Mouse (Mus musculus): Measurements from ENCODE around the gene Kifc5b. TPM values are rescaled to one million over a fixed set of nuclear protein-coding genes. Genes with fewer than 3 reads are reported as not detected.
"Not testable (repeated sequence)": the region's sequence is repeated elsewhere in the genome, so short reads cannot be mapped to it uniquely, and the experiment has no call there.

Gene Kifc5b
- polyA plus RNA-seq, 1 experiment from 2014 or later, result 2.6 TPM

DNA sequence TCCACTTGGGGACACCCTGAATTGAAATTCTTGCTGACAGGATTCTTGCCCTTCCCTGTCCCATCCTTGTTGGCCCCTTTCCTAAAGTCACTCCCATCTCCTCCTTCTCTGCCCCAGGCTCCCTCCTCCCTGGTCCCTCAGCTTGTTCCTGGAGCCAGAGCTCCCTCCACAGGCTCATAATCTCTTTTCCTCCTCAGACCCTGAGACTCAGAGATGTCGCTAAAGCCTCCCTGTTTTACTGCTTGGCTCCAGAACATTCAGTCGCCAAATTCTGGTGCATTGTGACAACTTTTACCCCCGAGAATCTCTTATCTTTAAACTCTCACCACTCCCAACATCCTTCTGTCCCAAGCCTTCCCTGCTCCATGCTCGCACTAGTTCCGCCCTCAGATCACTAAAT lies 12.6 kb upstream of the Kifc5b start:
- WGBS, result 66% methylated on average over 5 of the region's 5 CpGs
- Histone ChIP-seq H3K36me3 (ENCODE audit: control insufficient read depth, insufficient read depth, low read length) (no peaks in the 10 kb centered on the region), H3K27me3 (replicated peaks; ENCODE audit: control insufficient read depth, insufficient read depth, low read length) (no peaks in the 10 kb centered on the region), H3K9ac (ENCODE audit: low read depth, low read length) (no peak overlapping the region), H3K4me3 (ENCODE audit: low read length) (no peak overlapping the region), H3K4me1 (ENCODE audit: control insufficient read depth, insufficient read depth, low read depth, low read length) (no peaks in the 10 kb centered on the region), H3K27ac (ENCODE audit: low read depth, low read length) (no peak overlapping the region), H3K4me2 (ENCODE audit: low read length) (no peak overlapping the region), H3K9me3 (ENCODE audit: control insufficient read depth, low read length) (no peaks in the 10 kb centered on the region)
- ATAC-seq, result no peak

DNA sequence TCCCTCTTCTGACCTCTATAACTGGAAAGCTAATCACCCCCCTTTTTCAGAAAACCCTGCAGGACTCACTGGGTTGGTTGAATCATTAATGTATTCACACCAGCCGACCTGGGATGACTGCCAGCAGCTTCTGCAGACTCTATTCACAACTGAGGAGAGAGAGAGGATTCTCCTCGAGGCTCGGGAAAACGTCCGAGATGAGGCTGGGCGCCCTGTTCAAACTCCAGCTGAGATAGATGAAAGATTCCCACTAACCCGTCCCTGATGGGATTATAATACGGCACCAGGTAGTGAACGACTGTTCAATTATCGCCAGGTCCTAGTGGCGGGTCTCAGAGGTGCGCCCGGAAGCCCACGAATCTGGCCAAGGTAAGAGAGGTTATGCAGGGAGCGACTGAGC lies 9.4 kb upstream of the Kifc5b start:
- H3K27ac ChIP-seq (ENCODE audit: low read depth, low read length); H3K27me3 ChIP-seq (replicated peaks; ENCODE audit: control insufficient read depth, insufficient read depth, low read length); ATAC-seq; H3K4me2 ChIP-seq (ENCODE audit: low read length); H3K36me3 ChIP-seq (ENCODE audit: control insufficient read depth, insufficient read depth, low read length); H3K4me3 ChIP-seq (ENCODE audit: low read length); H3K9ac ChIP-seq (ENCODE audit: low read depth, low read length); H3K9me3 ChIP-seq (ENCODE audit: control insufficient read depth, low read length); H3K4me1 ChIP-seq (ENCODE audit: control insufficient read depth, insufficient read depth, low read depth, low read length): not testable (repeated sequence)
- 71% methylated on average over 14 of the region's 15 CpGs for WGBS

DNA sequence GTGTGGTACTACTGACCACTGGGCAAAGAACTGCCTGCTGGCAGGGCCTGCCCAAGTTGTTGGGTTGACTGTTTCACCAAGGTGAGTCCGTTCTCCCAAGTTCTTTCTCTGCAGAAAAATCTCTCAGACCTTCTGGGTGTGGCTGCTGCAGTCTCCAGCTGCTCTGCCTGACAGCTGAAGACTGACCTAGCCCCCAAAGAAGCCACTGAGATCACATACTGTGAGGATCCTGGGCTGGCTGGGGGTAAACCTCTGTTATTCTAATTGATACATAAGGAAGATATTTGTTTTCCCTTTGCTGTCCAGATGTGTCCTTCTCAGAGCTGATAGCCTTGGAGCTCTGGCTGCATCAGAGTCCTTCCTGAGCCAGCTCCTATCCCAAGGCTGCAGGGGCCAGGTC lies 1.6 kb upstream of the Kifc5b start:
- Histone ChIP-seq H3K27me3 (replicated peaks; ENCODE audit: control insufficient read depth, insufficient read depth, low read length) (no peaks in the 10 kb centered on the region), H3K9me3 (ENCODE audit: control insufficient read depth, low read length) (no peaks in the 10 kb centered on the region), H3K27ac (ENCODE audit: low read depth, low read length) (no peak overlapping the region), H3K9ac (ENCODE audit: low read depth, low read length) (no peak overlapping the region), H3K4me3 (ENCODE audit: low read length) (no peak overlapping the region), H3K4me1 (ENCODE audit: control insufficient read depth, insufficient read depth, low read depth, low read length) (peaks cover 3% of the 10 kb centered on the region; the same call in 1 of the 2 replicates), H3K4me2 (ENCODE audit: low read length) (no peak overlapping the region), H3K36me3 (ENCODE audit: control insufficient read depth, insufficient read depth, low read length) (no peaks in the 10 kb centered on the region)
- ATAC-seq, result no peak
- WGBS, result 23% methylated on average over 1 of the region's 1 CpGs

DNA sequence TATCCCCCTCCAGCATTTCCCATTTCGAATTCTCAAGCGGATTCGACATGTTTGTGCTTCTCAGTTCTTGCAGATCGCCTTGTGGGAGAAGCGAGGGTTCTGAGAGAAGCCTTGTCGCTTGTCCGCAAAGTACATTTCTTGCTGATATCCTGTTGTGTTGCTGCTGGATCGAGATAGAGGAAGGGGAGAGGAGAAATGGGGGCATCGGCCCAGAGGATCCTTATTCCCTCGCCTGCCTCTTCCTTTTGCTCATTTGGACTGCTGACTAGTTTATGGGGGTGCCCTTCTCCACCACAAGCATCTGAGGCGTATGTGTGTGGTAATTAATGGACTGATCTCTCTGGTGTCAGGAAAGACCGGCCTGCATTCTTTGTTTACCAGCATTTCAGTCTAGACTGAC lies 669 bp downstream of the Kifc5b start:
- H3K27ac ChIP-seq (ENCODE audit: low read depth, low read length); H3K4me1 ChIP-seq (ENCODE audit: control insufficient read depth, insufficient read depth, low read depth, low read length); H3K36me3 ChIP-seq (ENCODE audit: control insufficient read depth, insufficient read depth, low read length); ATAC-seq; H3K9me3 ChIP-seq (ENCODE audit: control insufficient read depth, low read length); H3K27me3 ChIP-seq (replicated peaks; ENCODE audit: control insufficient read depth, insufficient read depth, low read length): not testable (repeated sequence)
- WGBS, result 3% methylated on average over 12 of the region's 12 CpGs
- H3K4me2 ChIP-seq (ENCODE audit: low read length), result peak overlapping the region; percentile 75
- peak overlapping the region; percentile 68 for H3K4me3 ChIP-seq (ENCODE audit: low read length)
- H3K9ac ChIP-seq (ENCODE audit: low read depth, low read length), result peak overlapping the region; percentile 65

DNA sequence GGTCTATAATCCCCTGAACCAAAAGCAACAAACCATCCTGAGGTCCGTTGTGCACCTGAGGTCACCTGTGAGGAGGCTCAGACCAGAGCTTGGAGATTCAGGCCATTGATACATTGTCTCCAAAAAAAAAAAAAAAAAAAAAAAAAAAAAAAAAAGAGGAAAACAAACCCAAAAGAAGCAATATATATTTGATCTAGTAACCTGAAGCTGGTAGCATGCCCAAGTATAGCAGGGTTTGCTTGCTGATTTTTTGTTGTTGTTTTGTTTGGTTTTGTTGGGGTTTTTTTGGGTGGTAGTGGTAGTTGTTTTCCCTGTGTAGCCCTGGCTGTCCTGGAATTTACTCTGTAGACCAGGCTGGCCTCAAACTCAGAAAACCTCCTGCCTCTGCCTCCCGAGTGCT lies 1.5 kb downstream of the Kifc5b start:
- H3K36me3 ChIP-seq (ENCODE audit: control insufficient read depth, insufficient read depth, low read length), result no peaks in the 10 kb centered on the region
- WGBS, result 88% methylated on average over 2 of the region's 2 CpGs
- no peaks in the 10 kb centered on the region for H3K9me3 ChIP-seq (ENCODE audit: control insufficient read depth, low read length)
- H3K9ac ChIP-seq (ENCODE audit: low read depth, low read length), result no peak overlapping the region
- no peaks in the 10 kb centered on the region for H3K27me3 ChIP-seq (replicated peaks; ENCODE audit: control insufficient read depth, insufficient read depth, low read length)
- peaks cover 3% of the 10 kb centered on the region; the same call in 1 of the 2 replicates for H3K4me1 ChIP-seq (ENCODE audit: control insufficient read depth, insufficient read depth, low read depth, low read length)
- H3K27ac ChIP-seq (ENCODE audit: low read depth, low read length), result no peak overlapping the region
- ATAC-seq, result no peak
- H3K4me3 ChIP-seq (ENCODE audit: low read length), result no peak overlapping the region
- H3K4me2 ChIP-seq (ENCODE audit: low read length), result peak overlapping the region; percentile 23; the same call in 1 of the 2 replicates

DNA sequence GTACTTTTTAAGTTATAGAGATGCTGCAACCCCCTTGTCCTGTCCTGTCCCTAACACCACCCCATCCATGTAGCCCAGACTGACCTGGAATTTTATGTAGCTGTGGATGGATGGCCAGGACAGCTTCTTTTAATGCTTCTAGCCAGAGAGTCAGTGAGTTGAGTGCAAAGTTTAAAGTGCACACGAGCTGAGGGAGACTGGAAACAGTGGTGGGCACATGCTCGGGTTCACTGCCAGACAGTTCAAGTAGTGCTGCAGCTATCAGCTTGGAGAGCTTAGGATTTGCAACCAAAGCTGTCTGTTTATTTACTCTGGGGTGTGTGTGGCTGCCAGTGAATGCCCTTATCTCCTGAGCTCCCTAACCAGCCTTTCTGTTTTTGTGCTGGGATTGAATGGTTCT lies 2.6 kb downstream of the Kifc5b start:
- not testable (repeated sequence) for H3K4me1 ChIP-seq (ENCODE audit: control insufficient read depth, insufficient read depth, low read depth, low read length); ATAC-seq; H3K36me3 ChIP-seq (ENCODE audit: control insufficient read depth, insufficient read depth, low read length); H3K27me3 ChIP-seq (replicated peaks; ENCODE audit: control insufficient read depth, insufficient read depth, low read length); H3K27ac ChIP-seq (ENCODE audit: low read depth, low read length); H3K4me2 ChIP-seq (ENCODE audit: low read length); H3K9me3 ChIP-seq (ENCODE audit: control insufficient read depth, low read length); H3K4me3 ChIP-seq (ENCODE audit: low read length); H3K9ac ChIP-seq (ENCODE audit: low read depth, low read length)
- WGBS, result 89% methylated on average over 2 of the region's 2 CpGs

DNA sequence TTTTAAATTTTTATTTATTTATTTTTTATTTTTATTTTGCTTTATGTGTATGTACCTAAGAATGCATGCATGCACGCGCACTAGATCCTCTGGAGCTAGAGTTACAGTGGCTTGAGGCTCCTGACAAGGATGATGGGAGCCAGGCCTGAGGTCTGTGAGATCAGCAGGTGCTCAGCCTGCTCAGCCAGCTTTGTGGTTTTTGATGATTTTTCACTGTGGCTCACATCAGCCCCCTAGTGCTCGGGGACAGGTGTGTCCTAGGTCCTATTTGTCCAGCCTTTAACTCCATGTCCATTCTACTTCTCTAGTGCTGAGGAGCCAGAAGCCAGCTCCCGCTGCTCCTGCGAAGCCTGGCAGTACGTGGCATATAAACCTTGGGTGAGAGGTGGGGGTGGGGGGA lies 5.5 kb downstream of the Kifc5b start:
- H3K36me3 ChIP-seq (ENCODE audit: control insufficient read depth, insufficient read depth, low read length); H3K27ac ChIP-seq (ENCODE audit: low read depth, low read length); H3K9me3 ChIP-seq (ENCODE audit: control insufficient read depth, low read length); H3K4me1 ChIP-seq (ENCODE audit: control insufficient read depth, insufficient read depth, low read depth, low read length); H3K4me3 ChIP-seq (ENCODE audit: low read length); H3K4me2 ChIP-seq (ENCODE audit: low read length); H3K27me3 ChIP-seq (replicated peaks; ENCODE audit: control insufficient read depth, insufficient read depth, low read length); H3K9ac ChIP-seq (ENCODE audit: low read depth, low read length); ATAC-seq: not testable (repeated sequence)
- WGBS, result 95% methylated on average over 5 of the region's 6 CpGs

DNA sequence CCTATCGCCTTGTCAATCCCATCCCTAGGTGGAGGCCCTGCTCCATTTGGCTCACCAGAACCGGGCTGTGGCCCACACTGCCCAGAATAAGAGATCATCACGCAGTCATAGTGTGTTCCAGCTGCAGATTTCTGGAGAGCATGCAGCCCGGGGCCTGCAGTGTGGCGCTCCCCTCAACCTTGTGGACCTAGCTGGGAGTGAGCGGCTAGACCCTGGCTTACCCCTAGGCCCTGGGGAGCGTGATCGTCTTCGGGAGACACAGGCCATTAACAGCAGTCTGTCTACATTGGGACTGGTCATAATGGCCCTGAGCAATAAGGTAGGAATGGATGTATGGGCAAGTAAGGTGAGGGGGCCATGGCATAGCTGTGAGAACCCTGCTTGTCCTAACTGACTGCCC lies 8.5 kb downstream of the Kifc5b start:
- H3K9me3 ChIP-seq (ENCODE audit: control insufficient read depth, low read length); H3K4me2 ChIP-seq (ENCODE audit: low read length); H3K36me3 ChIP-seq (ENCODE audit: control insufficient read depth, insufficient read depth, low read length); H3K9ac ChIP-seq (ENCODE audit: low read depth, low read length); H3K4me3 ChIP-seq (ENCODE audit: low read length); ATAC-seq; H3K27ac ChIP-seq (ENCODE audit: low read depth, low read length); H3K4me1 ChIP-seq (ENCODE audit: control insufficient read depth, insufficient read depth, low read depth, low read length); H3K27me3 ChIP-seq (replicated peaks; ENCODE audit: control insufficient read depth, insufficient read depth, low read length): not testable (repeated sequence)
- WGBS, result 95% methylated on average over 9 of the region's 9 CpGs

DNA sequence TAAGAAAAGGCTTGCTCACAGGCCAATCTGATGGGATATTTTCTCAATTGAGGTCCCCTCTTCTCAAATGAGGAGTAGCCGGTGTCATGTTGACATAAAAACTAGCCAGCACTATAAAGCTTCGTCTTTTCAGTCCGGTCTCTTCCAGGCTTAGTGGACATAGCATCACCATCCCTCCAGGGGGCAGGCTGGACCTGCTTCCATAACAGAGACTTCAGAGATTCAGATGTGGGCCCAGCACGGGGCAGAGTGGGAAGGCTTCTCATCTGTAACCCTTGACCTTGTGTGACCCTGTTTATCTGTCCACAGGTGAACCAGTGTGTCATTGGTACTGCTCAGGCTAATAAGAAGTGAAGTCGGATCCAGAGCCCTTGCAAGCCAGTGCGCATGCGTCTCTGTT lies 14.9 kb downstream of the Kifc5b start:
- not testable (repeated sequence) for H3K4me2 ChIP-seq (ENCODE audit: low read length); ATAC-seq; H3K27me3 ChIP-seq (replicated peaks; ENCODE audit: control insufficient read depth, insufficient read depth, low read length); H3K9ac ChIP-seq (ENCODE audit: low read depth, low read length); H3K4me3 ChIP-seq (ENCODE audit: low read length); H3K27ac ChIP-seq (ENCODE audit: low read depth, low read length); H3K9me3 ChIP-seq (ENCODE audit: control insufficient read depth, low read length)
- peaks cover 14% of the 10 kb centered on the region for H3K4me1 ChIP-seq (ENCODE audit: control insufficient read depth, insufficient read depth, low read depth, low read length)
- WGBS, result 64% methylated on average over 7 of the region's 7 CpGs
- peaks cover 11% of the 10 kb centered on the region for H3K36me3 ChIP-seq (ENCODE audit: control insufficient read depth, insufficient read depth, low read length)

DNA sequence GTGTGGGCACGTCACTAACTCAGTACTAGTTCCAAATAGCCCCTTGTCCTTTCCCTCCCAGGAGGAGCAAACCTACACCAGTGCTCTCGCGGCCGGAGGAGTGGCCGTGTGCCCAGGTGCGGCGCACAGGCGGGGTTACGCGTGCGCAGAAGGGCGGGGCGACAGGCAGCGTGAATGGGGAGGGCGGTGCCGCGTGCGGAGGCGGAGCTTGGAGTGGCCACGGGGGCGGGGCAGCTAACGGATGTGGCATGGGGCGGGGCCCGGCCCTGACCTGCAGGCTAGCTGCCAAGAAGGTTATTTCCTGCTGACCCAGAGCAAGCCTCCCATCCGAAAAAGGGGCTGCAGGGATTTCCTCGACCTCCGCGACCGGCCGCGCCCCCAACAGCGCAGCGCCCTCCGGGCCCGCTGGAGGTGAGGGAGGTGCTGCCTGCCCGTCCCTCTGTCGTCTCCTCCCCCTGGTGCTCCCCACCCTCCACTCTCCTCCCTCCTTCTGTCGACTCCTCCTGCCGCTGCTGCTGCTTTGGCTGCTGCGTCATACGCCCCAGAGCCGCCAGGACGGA lies 16.0 kb downstream of the Kifc5b start, which contains the start of gene Phf1:
Phf1 (plus strand) TSS at position 214 of the 560 bp plus-strand sequence.
- Histone ChIP-seq H3K36me3 (ENCODE audit: control insufficient read depth, insufficient read depth, low read length) (peaks cover 11% of the 10 kb centered on the region), H3K9me3 (ENCODE audit: control insufficient read depth, low read length) (no peaks in the 10 kb centered on the region), H3K27ac (ENCODE audit: low read depth, low read length) (peak within 1 kb of the TSS; percentile 91), H3K27me3 (replicated peaks; ENCODE audit: control insufficient read depth, insufficient read depth, low read length) (no peaks in the 10 kb centered on the region), H3K4me3 (ENCODE audit: low read length) (peak within 1 kb of the TSS; percentile 65), H3K4me1 (ENCODE audit: control insufficient read depth, insufficient read depth, low read depth, low read length) (peaks cover 15% of the 10 kb centered on the region), H3K9ac (ENCODE audit: low read depth, low read length) (peak within 1 kb of the TSS; percentile 81), H3K4me2 (ENCODE audit: low read length) (peak within 1 kb of the TSS; percentile 72)
- peak; percentile 87 for ATAC-seq
- under 1% methylated on average over 40 of the region's 43 CpGs for WGBS

All from hindbrain, embryonic 16.5 days (tissue).